Mouse (Mus musculus): ENCODE data around the gene Oas2. TPM values are rescaled to one million over a fixed set of nuclear protein-coding genes. Genes with fewer than 3 reads are reported as not detected.
A peak's percentile ranks its signal among the peaks of the same experiment; 100 is the strongest.

The Oas2 gene
- polyA plus RNA-seq, 1 experiment, result 25.1 TPM

GRCm38 (mm10) chr5:120752786-120753185, 3.1 kb upstream of the Oas2 start:
- no peak for TF ChIP-seq POLR2A (IDR thresholded peaks at IDR 0.05; ENCODE audit: borderline replicate concordance, control insufficient read depth, low read depth, low read length)
- no peak for TF ChIP-seq CTCF (IDR thresholded peaks at IDR 0.05; ENCODE audit: control insufficient read depth, insufficient read depth, low read length)
- 83% methylated on average over 3 of the region's 3 CpGs for WGBS

GRCm38 (mm10) chr5:120751206-120751605, 1.6 kb upstream of the Oas2 start:
- Histone ChIP-seq H3K4me1 (ENCODE audit: control insufficient read depth, insufficient read depth, low read length) (peaks cover 5% of the 10 kb centered on the region; the same call in 1 of the 2 replicates), H3K4me3 (replicated peaks; ENCODE audit: control insufficient read depth, low read depth, low read length) (no peak overlapping the region), H3K27ac (ENCODE audit: control insufficient read depth, insufficient read depth, low read depth, low read length, poor library complexity) (no peak overlapping the region)
- 76% methylated on average over 3 of the region's 3 CpGs for WGBS
- TF ChIP-seq CTCF (IDR thresholded peaks at IDR 0.05; ENCODE audit: control insufficient read depth, insufficient read depth, low read length) (no peak), POLR2A (IDR thresholded peaks at IDR 0.05; ENCODE audit: borderline replicate concordance, control insufficient read depth, low read depth, low read length) (no peak)

More at GRCm38 (mm10) chr5:120752786-120753185, 3.1 kb upstream of the Oas2 start:
- no peak overlapping the region for H3K27ac ChIP-seq (ENCODE audit: control insufficient read depth, insufficient read depth, low read depth, low read length, poor library complexity)
- no peak overlapping the region for H3K4me3 ChIP-seq (replicated peaks; ENCODE audit: control insufficient read depth, low read depth, low read length)
- H3K4me1 ChIP-seq (ENCODE audit: control insufficient read depth, insufficient read depth, low read length), result peaks cover 5% of the 10 kb centered on the region; the same call in 1 of the 2 replicates

GRCm38 (mm10) chr5:120746451-120746850, 3.2 kb downstream of the Oas2 start:
- Histone ChIP-seq H3K4me1 (ENCODE audit: control insufficient read depth, insufficient read depth, low read length) (peaks cover 1% of the 10 kb centered on the region; the same call in 1 of the 2 replicates), H3K27ac (ENCODE audit: control insufficient read depth, insufficient read depth, low read depth, low read length, poor library complexity) (no peak overlapping the region), H3K4me3 (replicated peaks; ENCODE audit: control insufficient read depth, low read depth, low read length) (no peak overlapping the region)
- WGBS, result 6% methylated on average over 5 of the region's 5 CpGs
- TF ChIP-seq CTCF (IDR thresholded peaks at IDR 0.05; ENCODE audit: control insufficient read depth, insufficient read depth, low read length) (no peak), POLR2A (IDR thresholded peaks at IDR 0.05; ENCODE audit: borderline replicate concordance, control insufficient read depth, low read depth, low read length) (no peak)

- Histone ChIP-seq H3K4me3 (replicated peaks; ENCODE audit: control insufficient read depth, low read depth, low read length) (no peak overlapping the region), H3K27ac (ENCODE audit: control insufficient read depth, insufficient read depth, low read depth, low read length, poor library complexity) (no peak overlapping the region), H3K4me1 (ENCODE audit: control insufficient read depth, insufficient read depth, low read length) (no peaks in the 10 kb centered on the region; the same call in 1 of the 2 replicates)
- TF ChIP-seq CTCF (IDR thresholded peaks at IDR 0.05; ENCODE audit: control insufficient read depth, insufficient read depth, low read length), result peak; percentile 52; the same call in 1 of the 2 replicates
- TF ChIP-seq POLR2A (IDR thresholded peaks at IDR 0.05; ENCODE audit: borderline replicate concordance, control insufficient read depth, low read depth, low read length), result no peak
- WGBS, result 47% methylated on average over 4 of the region's 4 CpGs
Measured at GRCm38 (mm10) chr5:120742125-120742524, 7.5 kb downstream of the Oas2 start.

- no peak overlapping the region for H3K27ac ChIP-seq (ENCODE audit: control insufficient read depth, insufficient read depth, low read depth, low read length, poor library complexity)
- WGBS, result 81% methylated on average over 14 of the region's 14 CpGs
- TF ChIP-seq CTCF (IDR thresholded peaks at IDR 0.05; ENCODE audit: control insufficient read depth, insufficient read depth, low read length) (no peak), POLR2A (IDR thresholded peaks at IDR 0.05; ENCODE audit: borderline replicate concordance, control insufficient read depth, low read depth, low read length) (no peak)
- H3K4me3 ChIP-seq (replicated peaks; ENCODE audit: control insufficient read depth, low read depth, low read length), result no peak overlapping the region
- no peaks in the 10 kb centered on the region; the same call in 1 of the 2 replicates for H3K4me1 ChIP-seq (ENCODE audit: control insufficient read depth, insufficient read depth, low read length)
Measured at GRCm38 (mm10) chr5:120734380-120734990, 15.2 kb downstream of the Oas2 start.

GRCm38 (mm10) chr5:120733696-120734095, 16.0 kb downstream of the Oas2 start:
- Histone ChIP-seq H3K4me1 (ENCODE audit: control insufficient read depth, insufficient read depth, low read length) (no peaks in the 10 kb centered on the region; the same call in 1 of the 2 replicates), H3K4me3 (replicated peaks; ENCODE audit: control insufficient read depth, low read depth, low read length) (no peak overlapping the region), H3K27ac (ENCODE audit: control insufficient read depth, insufficient read depth, low read depth, low read length, poor library complexity) (no peak overlapping the region)
- WGBS, result 87% methylated on average over 3 of the region's 3 CpGs
- no peak for TF ChIP-seq CTCF (IDR thresholded peaks at IDR 0.05; ENCODE audit: control insufficient read depth, insufficient read depth, low read length)
- no peak for TF ChIP-seq POLR2A (IDR thresholded peaks at IDR 0.05; ENCODE audit: borderline replicate concordance, control insufficient read depth, low read depth, low read length)

- TF ChIP-seq CTCF (IDR thresholded peaks at IDR 0.05; ENCODE audit: control insufficient read depth, insufficient read depth, low read length), result no peak
- no peak for TF ChIP-seq POLR2A (IDR thresholded peaks at IDR 0.05; ENCODE audit: borderline replicate concordance, control insufficient read depth, low read depth, low read length)
- Histone ChIP-seq H3K27ac (ENCODE audit: control insufficient read depth, insufficient read depth, low read depth, low read length, poor library complexity) (no peak overlapping the region), H3K4me1 (ENCODE audit: control insufficient read depth, insufficient read depth, low read length) (no peaks in the 10 kb centered on the region; the same call in 1 of the 2 replicates), H3K4me3 (replicated peaks; ENCODE audit: control insufficient read depth, low read depth, low read length) (no peak overlapping the region)
- WGBS, result 88% methylated on average over 1 of the region's 1 CpGs
Measured at GRCm38 (mm10) chr5:120732740-120733139, 16.9 kb downstream of the Oas2 start.

- Histone ChIP-seq H3K4me1 (ENCODE audit: control insufficient read depth, insufficient read depth, low read length) (no peaks in the 10 kb centered on the region), H3K27ac (ENCODE audit: control insufficient read depth, insufficient read depth, low read depth, low read length, poor library complexity) (no peak overlapping the region), H3K4me3 (replicated peaks; ENCODE audit: control insufficient read depth, low read depth, low read length) (no peak overlapping the region)
- TF ChIP-seq POLR2A (IDR thresholded peaks at IDR 0.05; ENCODE audit: borderline replicate concordance, control insufficient read depth, low read depth, low read length), result no peak
- TF ChIP-seq CTCF (IDR thresholded peaks at IDR 0.05; ENCODE audit: control insufficient read depth, insufficient read depth, low read length), result no peak
- WGBS, result 68% methylated on average over 10 of the region's 10 CpGs
Measured at GRCm38 (mm10) chr5:120729319-120729718, 20.3 kb downstream of the Oas2 start.

Data from bone marrow, adult 2 months (tissue).